Mouse (Mus musculus) frontal cortex, adult 2 months (tissue): ENCODE measurements around the gene Fbl. TPM values are rescaled to one million over a fixed set of nuclear protein-coding genes. Genes with fewer than 3 reads are reported as not detected.
"Not testable (repeated sequence)": the region's sequence is repeated elsewhere in the genome, so short reads cannot be mapped to it uniquely, and the experiment has no call there.

Source experiments
- DNase-seq, 2 experiments: peaks; one replicate each; pipeline ENCODE4 v3.0.0; 2022; ENCODE audit warnings: low spot score in 1 of 2; ENCODE audit errors: extremely low spot score in 1 of 2
- polyA plus RNA-seq: library from polyadenylated mRNA; depleted of rRNA; stranded (reverse); fragments of >200 nt; gene quantifications from 2 replicates; pipeline ENCODE4 v1.2.3, GENCODE M21; 2012; rRNA removed

Fbl gene
- polyA plus RNA-seq = 90.7 and 99.6 TPM in 2 replicates

GRCm38 (mm10) chr7:28169489-28170422 is at the start of gene Fbl:
Fbl (plus strand) TSS chr7:28169710.
- DNase-seq = peak; percentile 83 to 93

GRCm38 (mm10) chr7:28129166-28129565 is 40.3 kb upstream of the Fbl start, which contains the start of gene 9530053A07Rik:
9530053A07Rik (plus strand) TSS chr7:28129466.
- DNase-seq = no peak

GRCm38 (mm10) chr7:28137613-28138012 is 31.9 kb upstream of the Fbl start:
- peak in 1 of 2 experiments; percentile 59 for DNase-seq

- DNase-seq = peak in 1 of 2 experiments; percentile 73
Observed at GRCm38 (mm10) chr7:28148263-28148662, 21.2 kb upstream of the Fbl start.

GRCm38 (mm10) chr7:28149841-28150240 is 19.7 kb upstream of the Fbl start:
- DNase-seq = no peak

GRCm38 (mm10) chr7:28151584-28152221 is 17.8 kb upstream of the Fbl start:
- DNase-seq = peak in 1 of 2 experiments; percentile 66

- DNase-seq = not testable (repeated sequence)
Observed at GRCm38 (mm10) chr7:28153595-28153994, 15.9 kb upstream of the Fbl start.

GRCm38 (mm10) chr7:28159292-28159691 is 10.2 kb upstream of the Fbl start:
- no peak for DNase-seq

GRCm38 (mm10) chr7:28159893-28160292 is 9.6 kb upstream of the Fbl start:
- DNase-seq = no peak

- no peak for DNase-seq
Observed at GRCm38 (mm10) chr7:28161163-28161749, 8.3 kb upstream of the Fbl start.

- DNase-seq = no peak
Observed at GRCm38 (mm10) chr7:28165406-28165805, 4.1 kb upstream of the Fbl start.

GRCm38 (mm10) chr7:28168320-28169115 is 992 bp upstream of the Fbl start:
- DNase-seq = peak in 1 of 2 experiments; percentile 50

- no peak for DNase-seq
Observed at GRCm38 (mm10) chr7:28175358-28175757, 5.8 kb downstream of the Fbl start.

- peak; percentile 98 for DNase-seq
Observed at GRCm38 (mm10) chr7:28179228-28179627, 9.7 kb downstream of the Fbl start, which contains the start of gene Dyrk1b. Dyrk1b (plus strand) TSS chr7:28179469.

- peak; percentile 90 to 93 for DNase-seq
Observed at GRCm38 (mm10) chr7:28179741-28180377, 10.3 kb downstream of the Fbl start.

- no peak for DNase-seq
Observed at GRCm38 (mm10) chr7:28180890-28181289, 11.4 kb downstream of the Fbl start.

- no peak for DNase-seq
Observed at GRCm38 (mm10) chr7:28181376-28181775, 11.9 kb downstream of the Fbl start.

GRCm38 (mm10) chr7:28182320-28182719 is 12.8 kb downstream of the Fbl start:
- no peak for DNase-seq

- DNase-seq = no peak
Observed at GRCm38 (mm10) chr7:28185884-28186283, 16.4 kb downstream of the Fbl start.

GRCm38 (mm10) chr7:28186631-28187030 is 17.1 kb downstream of the Fbl start:
- DNase-seq = no peak
